Mouse (Mus musculus) MEL (cell line): ENCODE measurements around the gene Cwc22. TPM values are rescaled to one million over a fixed set of nuclear protein-coding genes. Genes with fewer than 3 reads are reported as not detected.

ENCODE experiments used
- DNase-seq: peaks from one replicate; pipeline ENCODE4 v3.0.0; 2011; ENCODE audit warnings: low read depth, low spot score
- H3K27ac ChIP-seq: 2 replicates; pipeline ENCODE4 v1.5.1; 2012; ENCODE audit warnings: low read depth, mild to moderate bottlenecking, control low read depth, low read length, moderate library complexity; ENCODE audit not compliant: control insufficient read depth
- H3K27me3 ChIP-seq, 2 experiments: fragments of 150-350 bp in 1 of 2; sonication (generic) in 1 of 2; 2 replicates each; pipeline ENCODE4 v1.6.1; 2012; ENCODE audit warnings: low read length in 2 of 2, mild to moderate bottlenecking in 2 of 2, improper control_type of control experiment in 1 of 2, moderate library complexity in 1 of 2; ENCODE audit not compliant: insufficient read depth in 2 of 2, control insufficient read depth in 1 of 2
- H3K36me3 ChIP-seq, 2 experiments: 2 replicates each; pipeline ENCODE4 v1.6.1; 2012 to 2014; ENCODE audit warnings: low read length in 2 of 2, improper control_type of control experiment in 1 of 2, inconsistent platforms in 1 of 2, mild to moderate bottlenecking in 1 of 2; ENCODE audit not compliant: insufficient read depth in 2 of 2, control insufficient read depth in 1 of 2
- H3K4me1 ChIP-seq, 2 experiments: fragments of 150-350 bp in 1 of 2; sonication (generic) in 1 of 2; 2 replicates each; pipeline ENCODE4 v1.6.1; 2012; ENCODE audit warnings: low read length in 2 of 2, improper control_type of control experiment in 1 of 2, mild to moderate bottlenecking in 1 of 2; ENCODE audit not compliant: insufficient read depth in 2 of 2, control insufficient read depth in 1 of 2
- H3K4me3 ChIP-seq, 2 experiments: fragments of 150-350 bp in 1 of 2; sonication (generic) in 1 of 2; 2 replicates each; pipeline ENCODE4 v1.5.1; 2012; ENCODE audit warnings: low read depth in 2 of 2, low read length in 2 of 2, mild to moderate bottlenecking in 2 of 2, moderate library complexity in 2 of 2, control low read depth in 1 of 2, improper control_type of control experiment in 1 of 2; ENCODE audit not compliant: control insufficient read depth in 1 of 2, insufficient read depth in 1 of 2
- H3K79me2 ChIP-seq: 2 replicates; pipeline ENCODE4 v1.6.1; 2012; ENCODE audit warnings: mild to moderate bottlenecking, low read length, moderate library complexity; ENCODE audit not compliant: control insufficient read depth, poor library complexity, insufficient read depth
- H3K9ac ChIP-seq: 2 replicates; pipeline ENCODE4 v1.6.1; 2012; ENCODE audit warnings: low read depth, mild to moderate bottlenecking, control low read depth, low read length, moderate library complexity; ENCODE audit not compliant: control insufficient read depth, poor library complexity, severe bottlenecking
- H3K9me3 ChIP-seq: fragments of 150-350 bp; sonication (generic); replicated peaks from 2 replicates; pipeline ENCODE4 v1.6.1; 2012; ENCODE audit warnings: mild to moderate bottlenecking, low read length, improper control_type of control experiment, moderate library complexity; ENCODE audit not compliant: insufficient read depth
- CHD1 ChIP-seq: IDR thresholded peaks from 2 replicates; pipeline ENCODE4 v1.6.1; 2012; ENCODE audit warnings: low read depth, mild to moderate bottlenecking, inconsistent platforms, low read length, improper control_type of control experiment
- CHD2 ChIP-seq: IDR thresholded peaks from 2 replicates; pipeline ENCODE4 v1.6.1; 2011; ENCODE audit warnings: low read length, improper control_type of control experiment
- CTCF ChIP-seq, 3 experiments: IDR thresholded peaks in 2 of 3; conservative IDR thresholded peaks in 1 of 3; 2 replicates each; pipeline ENCODE4 v1.5.1; 2011 to 2012; ENCODE audit warnings: low read length in 3 of 3, low read depth in 2 of 3, mild to moderate bottlenecking in 2 of 3, improper control_type of control experiment in 1 of 3, inconsistent platforms in 1 of 3, mixed read lengths in 1 of 3, moderate library complexity in 1 of 3; ENCODE audit not compliant: control insufficient read depth in 1 of 3, insufficient read depth in 1 of 3, poor library complexity in 1 of 3, severe bottlenecking in 1 of 3
- E2F4 ChIP-seq: IDR thresholded peaks from 2 replicates; pipeline ENCODE4 v1.6.1; 2011; ENCODE audit warnings: low read depth, low read length, improper control_type of control experiment, borderline replicate concordance
- ELF1 ChIP-seq: IDR thresholded peaks from 2 replicates; pipeline ENCODE4 v1.6.1; 2014; ENCODE audit warnings: low read depth, mild to moderate bottlenecking, inconsistent platforms, low read length, improper control_type of control experiment, moderate library complexity
- ETS1 ChIP-seq: IDR thresholded peaks from 2 replicates; pipeline ENCODE4 v1.6.1; 2012; ENCODE audit warnings: low read depth, mild to moderate bottlenecking, inconsistent platforms, low read length, improper control_type of control experiment, moderate library complexity
- JUND ChIP-seq: IDR thresholded peaks from 2 replicates; pipeline ENCODE4 v1.6.1; 2011; ENCODE audit warnings: low read depth, mild to moderate bottlenecking, improper control_type of control experiment, low read length
- KAT2A ChIP-seq: conservative IDR thresholded peaks from 2 replicates; pipeline ENCODE4 v1.6.1; 2012; ENCODE audit warnings: low read depth, low read length, improper control_type of control experiment, inconsistent platforms
- MAX ChIP-seq: IDR thresholded peaks from 2 replicates; pipeline ENCODE4 v1.6.1; 2011; ENCODE audit warnings: low read length, improper control_type of control experiment
- MAZ ChIP-seq: IDR thresholded peaks from 2 replicates; pipeline ENCODE4 v1.6.1; 2012; ENCODE audit warnings: low read depth, mild to moderate bottlenecking, inconsistent platforms, low read length, improper control_type of control experiment
- MEF2A ChIP-seq: IDR thresholded peaks from 2 replicates; pipeline ENCODE4 v1.6.1; 2014; ENCODE audit warnings: low read depth, mild to moderate bottlenecking, inconsistent platforms, low read length, improper control_type of control experiment; ENCODE audit not compliant: poor library complexity, insufficient replicate concordance, severe bottlenecking; ENCODE audit errors: extremely low read depth
- MXI1 ChIP-seq: IDR thresholded peaks from 2 replicates; pipeline ENCODE4 v1.6.1; 2011; ENCODE audit warnings: mild to moderate bottlenecking, low read depth, low read length, improper control_type of control experiment
- MYC ChIP-seq: IDR thresholded peaks from 2 replicates; pipeline ENCODE4 v1.6.1; 2011; ENCODE audit warnings: low read depth, mild to moderate bottlenecking, low read length, improper control_type of control experiment, moderate library complexity
- POLR2A ChIP-seq, 2 experiments: IDR thresholded peaks; 2 replicates each; pipeline ENCODE4 v1.6.1; 2011 to 2012; ENCODE audit warnings: low read length in 2 of 2, mild to moderate bottlenecking in 2 of 2, control low read depth in 1 of 2, improper control_type of control experiment in 1 of 2, low read depth in 1 of 2, moderate library complexity in 1 of 2; ENCODE audit not compliant: control insufficient read depth in 1 of 2, insufficient read depth in 1 of 2, poor library complexity in 1 of 2
- POLR2AphosphoS5 ChIP-seq: IDR thresholded peaks from 2 replicates; pipeline ENCODE4 v1.6.1; 2012; ENCODE audit warnings: low read depth, borderline replicate concordance, mild to moderate bottlenecking, inconsistent platforms, low read length, moderate library complexity, mixed read lengths
- RAD21 ChIP-seq: IDR thresholded peaks from 2 replicates; pipeline ENCODE4 v1.6.1; 2011; ENCODE audit warnings: mild to moderate bottlenecking, low read depth, low read length, improper control_type of control experiment
- SMC3 ChIP-seq: IDR thresholded peaks from 2 replicates; pipeline ENCODE4 v1.6.1; 2011; ENCODE audit warnings: low read depth, low read length, improper control_type of control experiment
- TAL1 ChIP-seq: IDR thresholded peaks from 2 replicates; pipeline ENCODE4 v1.6.1; 2012; ENCODE audit warnings: mild to moderate bottlenecking, inconsistent platforms, low read length, moderate library complexity, mixed read lengths
- TBP ChIP-seq: IDR thresholded peaks from 2 replicates; pipeline ENCODE4 v1.8.0; 2011; ENCODE audit warnings: low read depth, low read length, improper control_type of control experiment
- TCF12 ChIP-seq: IDR thresholded peaks from 2 replicates; pipeline ENCODE4 v1.6.1; 2014; ENCODE audit warnings: low read depth, mild to moderate bottlenecking, inconsistent platforms, low read length, improper control_type of control experiment, moderate library complexity
- USF1 ChIP-seq: IDR thresholded peaks from 2 replicates; pipeline ENCODE4 v1.6.1; 2014; ENCODE audit warnings: low read depth, mild to moderate bottlenecking, inconsistent platforms, low read length, improper control_type of control experiment, moderate library complexity
- USF2 ChIP-seq, 2 experiments: IDR thresholded peaks; 2 replicates each; pipeline ENCODE4 v1.6.1; 2011 to 2012; ENCODE audit warnings: improper control_type of control experiment in 2 of 2, low read length in 2 of 2, borderline replicate concordance in 1 of 2, inconsistent platforms in 1 of 2, low read depth in 1 of 2, mild to moderate bottlenecking in 1 of 2; ENCODE audit not compliant: insufficient read depth in 1 of 2
- ZMIZ1 ChIP-seq: IDR thresholded peaks from 2 replicates; pipeline ENCODE4 v1.6.1; 2012; ENCODE audit warnings: low read depth, mild to moderate bottlenecking, inconsistent platforms, low read length, improper control_type of control experiment, moderate library complexity
- polyA plus RNA-seq, 2 experiments: library from polyadenylated mRNA; stranded (reverse) in 1 of 2; unstranded in 1 of 2; fragments of >175 nt in 1 of 2; fragments of >200 nt in 1 of 2; gene quantifications; 2 replicates each; pipeline versions ENCODE4 v1.2.1 to v1.2.4; 2012; ENCODE audit warnings: low replicate concordance in 2 of 2, low read depth in 1 of 2; ENCODE audit not compliant: insufficient read length in 2 of 2, insufficient read depth in 1 of 2, missing spikeins in 1 of 2
- total RNA-seq: library from RNA; depleted of rRNA; stranded (reverse); fragments of 300-350 nt; gene quantifications from 2 replicates; pipeline ENCODE4 v1.2.3, GENCODE M21; 2012

Gene Cwc22
- total and polyA plus RNA-seq, 3 experiments = 54.0 to 72.7 TPM; not detected in 1

GRCm38 (mm10) chr2:77931958-77932357, 14.2 kb downstream of the Cwc22 start:
- no peak for DNase-seq
- TF ChIP-seq USF1 (no peak), MEF2A (no peak), CHD1 (no peak), USF2 (IDR thresholded peaks at IDR 0.05; ENCODE audit: borderline replicate concordance in 1 of 2, insufficient read depth in 1 of 2, low read depth in 1 of 2, low read length in 2 of 2) (no peak), TBP (no peak), KAT2A (no peak), MAZ (no peak), POLR2A (IDR thresholded peaks at IDR 0.05; ENCODE audit: control insufficient read depth in 1 of 2, insufficient read depth in 1 of 2, low read depth in 1 of 2, low read length in 2 of 2, poor library complexity in 1 of 2) (no peak), POLR2AphosphoS5 (no peak)
- Histone ChIP-seq H3K9me3 (no peaks in the 10 kb centered on the region), H3K4me3 (no peak overlapping the region), H3K79me2 (no peaks in the 10 kb centered on the region), H3K4me1 (no peaks in the 10 kb centered on the region), H3K9ac (no peak overlapping the region), H3K27me3 (no peaks in the 10 kb centered on the region), H3K27ac (no peak overlapping the region), H3K36me3 (peaks cover 0 to 26% of the 10 kb centered on the region in 2 experiments; a peak in 2 of 4 replicates)

GRCm38 (mm10) chr2:77928352-77928751, 17.8 kb downstream of the Cwc22 start:
- TF ChIP-seq TAL1 (no peak), MXI1 (no peak), E2F4 (no peak), USF2 (IDR thresholded peaks at IDR 0.05; ENCODE audit: borderline replicate concordance in 1 of 2, insufficient read depth in 1 of 2, low read depth in 1 of 2, low read length in 2 of 2) (no peak), POLR2AphosphoS5 (no peak), CHD1 (no peak), ETS1 (no peak), CHD2 (no peak), KAT2A (no peak), MYC (no peak), ELF1 (no peak), POLR2A (IDR thresholded peaks at IDR 0.05; ENCODE audit: control insufficient read depth in 1 of 2, insufficient read depth in 1 of 2, low read depth in 1 of 2, low read length in 2 of 2, poor library complexity in 1 of 2) (no peak), ZMIZ1 (no peak), RAD21 (no peak), CTCF (IDR thresholded peaks at IDR 0.05 in 2 of 3, conservative IDR thresholded peaks at IDR 0.05 in 1 of 3; ENCODE audit: control insufficient read depth in 1 of 3, insufficient read depth in 1 of 3, low read depth in 2 of 3, low read length in 3 of 3, poor library complexity in 1 of 3, severe bottlenecking in 1 of 3) (no peak), SMC3 (no peak), TCF12 (no peak), JUND (no peak), MAX (no peak)

More at GRCm38 (mm10) chr2:77928352-77928751, 17.8 kb downstream of the Cwc22 start:
- Histone ChIP-seq H3K4me3 (no peak overlapping the region), H3K79me2 (no peaks in the 10 kb centered on the region), H3K9ac (no peak overlapping the region), H3K36me3 (peaks cover 0 to 39% of the 10 kb centered on the region in 2 experiments; a peak in 2 of 4 replicates), H3K27ac (no peak overlapping the region), H3K4me1 (no peaks in the 10 kb centered on the region), H3K9me3 (no peaks in the 10 kb centered on the region), H3K27me3 (no peaks in the 10 kb centered on the region)
- no peak for DNase-seq
